Mouse (Mus musculus): ENCODE measurements at regions not wholly inside any gene's neighbourhood (a gene's known extent, or its start where the extent isn't known, plus 50 kb on each side); places are given as distances from the start of the nearest gene placed in this dataset.

- DNase-seq (ENCODE audit: low spot score in 2 of 2): no peak
Observed at GRCm38 (mm10) chr6:35458250-35458649, 81.4 kb downstream of the Mtpn start.

- no peak for DNase-seq (ENCODE audit: low spot score in 2 of 2)
Observed at GRCm38 (mm10) chr6:35445007-35445406, 94.7 kb downstream of the Mtpn start.

- DNase-seq (ENCODE audit: low spot score in 2 of 2): peak in 1 of 2 experiments; percentile 10
Observed at GRCm38 (mm10) chr6:35426301-35426700, 100.4 kb upstream of the Fam180a start.

- DNase-seq (ENCODE audit: low spot score in 2 of 2): no peak
Observed at GRCm38 (mm10) chr6:35424521-35424920, 98.6 kb upstream of the Fam180a start.

- no peak for DNase-seq (ENCODE audit: low spot score in 2 of 2)
Observed at GRCm38 (mm10) chr6:35420924-35421323, 95.0 kb upstream of the Fam180a start.

DNA sequence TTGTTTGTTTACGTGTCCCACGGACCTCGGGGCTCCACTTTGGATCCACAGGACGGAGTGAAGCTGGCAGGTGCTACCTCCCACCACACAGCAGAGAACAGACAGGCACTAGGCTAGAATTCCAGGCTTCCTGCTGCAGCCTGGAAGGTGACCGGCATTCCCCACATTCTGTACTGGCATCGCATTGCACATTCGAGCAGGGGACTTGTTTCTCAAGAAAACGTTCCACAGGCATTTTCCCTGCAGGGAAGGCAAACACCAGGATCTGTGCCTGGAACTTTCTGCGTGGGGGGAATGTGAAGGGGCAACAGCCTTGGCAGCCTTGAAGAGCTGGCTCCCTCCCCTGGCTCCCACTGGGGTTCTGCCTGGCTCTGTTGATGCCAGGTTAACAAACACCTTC lies 79.1 kb upstream of the Fam180a start:
- DNase-seq (ENCODE audit: low spot score in 2 of 2): peak; percentile 19 to 20

GRCm38 (mm10) chr6:35403341-35403910 lies 77.5 kb upstream of the Fam180a start:
- DNase-seq (ENCODE audit: low spot score in 2 of 2): no peak

DNA sequence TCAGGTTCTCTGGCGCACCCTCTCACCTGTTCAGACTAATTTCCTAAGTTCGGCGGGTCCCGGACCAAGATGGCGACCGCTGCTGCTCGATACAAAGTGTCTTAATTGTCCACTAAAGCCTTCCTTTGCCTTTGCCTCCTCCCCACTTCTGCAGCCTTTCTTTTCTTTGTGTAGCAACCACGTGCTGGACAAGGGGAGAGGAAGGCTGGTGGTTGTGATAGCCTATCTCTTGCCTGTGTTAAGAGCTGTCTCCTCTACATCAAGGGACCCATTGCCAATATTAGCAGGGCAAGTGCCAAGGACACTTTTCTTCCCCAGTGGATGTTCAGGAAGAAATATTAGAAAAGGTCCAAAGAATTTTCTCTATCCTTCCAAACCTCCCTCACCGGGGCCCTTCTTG lies 69.8 kb upstream of the Fam180a start:
- DNase-seq (ENCODE audit: low spot score in 2 of 2): no peak

- DNase-seq (ENCODE audit: low spot score in 2 of 2): no peak
Observed at GRCm38 (mm10) chr6:35388827-35389226, 62.9 kb upstream of the Fam180a start.

DNA sequence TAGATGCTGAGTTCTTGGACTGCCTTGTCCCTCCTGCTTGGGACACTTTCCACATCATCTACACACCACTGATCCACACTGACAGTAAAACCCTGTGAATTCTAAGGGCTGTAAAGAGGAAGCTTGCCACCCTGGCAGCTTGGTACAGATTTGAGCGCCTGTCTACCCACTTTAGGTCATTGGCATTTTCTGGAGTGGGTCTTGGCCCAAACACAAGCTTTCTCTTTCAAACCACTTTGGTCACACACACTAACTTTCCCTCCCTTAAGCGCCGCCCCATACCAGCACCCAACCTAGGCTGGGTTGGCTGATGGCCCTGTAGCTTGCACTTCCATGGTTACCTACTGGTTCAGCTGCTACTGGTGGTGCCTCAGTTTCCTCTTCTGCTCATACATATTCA lies 55.6 kb upstream of the Fam180a start:
- no peak for DNase-seq (ENCODE audit: low spot score in 2 of 2)

GRCm38 (mm10) chr6:35380721-35381466 lies 55.0 kb upstream of the Fam180a start:
- DNase-seq (ENCODE audit: low spot score in 2 of 2): peak in 1 of 2 experiments; percentile 32

GRCm38 (mm10) chr6:35379890-35380289 lies 53.9 kb upstream of the Fam180a start:
- peak; percentile 59 to 79 for DNase-seq (ENCODE audit: low spot score in 2 of 2)

DNA sequence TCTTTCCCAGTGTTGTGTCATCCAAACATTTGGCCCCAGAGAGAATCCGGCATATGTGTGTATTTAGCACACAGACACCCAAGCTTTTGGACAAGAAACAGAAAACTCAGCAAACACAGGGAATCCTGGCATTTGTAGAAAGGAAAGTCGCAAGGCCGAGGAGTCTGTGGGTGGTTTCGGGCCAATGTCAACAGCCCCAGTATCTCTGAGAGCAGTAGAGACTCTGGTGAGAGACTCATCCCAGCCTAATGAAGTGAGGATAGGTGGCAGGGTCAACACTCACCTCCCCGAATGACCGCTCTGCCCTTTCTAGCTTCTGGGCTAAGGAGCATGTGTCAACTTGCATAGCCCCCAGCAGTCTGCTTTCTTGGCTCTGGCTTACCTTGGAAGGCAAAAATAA lies 52.9 kb upstream of the Fam180a start:
- DNase-seq (ENCODE audit: low spot score in 2 of 2): no peak

DNA sequence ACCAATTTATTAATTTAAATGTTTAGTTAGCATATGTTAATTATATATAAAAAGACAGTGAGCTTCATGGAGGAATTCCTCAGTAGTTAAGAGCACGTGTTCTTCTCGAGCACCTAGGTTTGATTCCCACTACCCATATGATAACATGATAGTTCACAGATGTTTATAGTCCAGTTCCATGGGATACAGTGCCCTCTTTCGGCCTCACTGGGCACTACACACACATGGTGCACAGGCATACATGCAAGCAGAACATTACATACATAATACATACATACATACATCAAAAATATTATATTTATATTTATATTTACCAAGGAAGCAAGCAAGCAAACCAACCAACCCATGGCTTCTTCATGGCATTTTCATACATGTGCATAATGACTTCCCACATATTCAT lies 51.6 kb upstream of the Fam180a start:
- DNase-seq (ENCODE audit: low spot score in 2 of 2): no peak

- no peak for DNase-seq (ENCODE audit: low spot score in 2 of 2)
Observed at GRCm38 (mm10) chr6:35376526-35376925, 50.6 kb upstream of the Fam180a start.
